Mouse (Mus musculus) common myeloid progenitor, adult 5-6 weeks (primary cell): ENCODE results near the gene Sncb. TPM values are rescaled to one million over a fixed set of nuclear protein-coding genes. Genes with fewer than 3 reads are reported as not detected.

ENCODE experiments used
- ATAC-seq: replicated peaks from 2 replicates; pipeline ENCODE4 v1.8.0; 2016; ENCODE audit warnings: low read depth, mild to moderate bottlenecking, moderate TSS enrichment, inconsistent platforms; ENCODE audit not compliant: poor library complexity, severe bottlenecking
- total RNA-seq: library from RNA; stranded (forward); fragments of 200-1000, 187-1606 nt; gene quantifications from 2 replicates; pipeline ENCODE4 v1.2.3, GENCODE M21; 2017

Sncb gene
- total RNA-seq, 1 experiment from 2014 or later, result not detected

DNA sequence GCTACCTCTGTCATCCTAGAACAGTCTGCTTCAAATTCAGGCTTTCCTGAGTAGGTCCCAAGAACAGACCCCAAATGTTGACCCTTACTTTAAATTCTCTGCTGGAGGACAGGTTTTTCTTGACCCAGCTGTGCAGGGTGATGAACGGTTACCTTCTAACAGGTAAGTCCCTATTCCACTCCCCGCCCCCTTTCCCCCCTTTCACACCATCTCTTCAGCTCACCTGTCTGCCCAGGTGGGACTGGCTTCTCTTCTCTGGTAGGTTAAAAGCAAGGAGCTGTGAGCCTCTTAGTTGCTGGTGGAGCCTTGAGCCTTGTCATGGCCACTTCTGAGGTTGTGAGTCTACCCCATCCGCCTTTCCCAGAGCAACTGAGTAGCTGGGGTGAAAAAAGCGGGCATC, 17.3 kb upstream of the Sncb start, which contains the start of gene Eif4e1b:
TSS of gene Eif4e1b (plus strand) at position 301 of the 400 bp plus-strand sequence.
- no peak for ATAC-seq

- ATAC-seq, result no peak
Measured at GRCm38 (mm10) chr13:54783235-54783634, 16.8 kb upstream of the Sncb start.

DNA sequence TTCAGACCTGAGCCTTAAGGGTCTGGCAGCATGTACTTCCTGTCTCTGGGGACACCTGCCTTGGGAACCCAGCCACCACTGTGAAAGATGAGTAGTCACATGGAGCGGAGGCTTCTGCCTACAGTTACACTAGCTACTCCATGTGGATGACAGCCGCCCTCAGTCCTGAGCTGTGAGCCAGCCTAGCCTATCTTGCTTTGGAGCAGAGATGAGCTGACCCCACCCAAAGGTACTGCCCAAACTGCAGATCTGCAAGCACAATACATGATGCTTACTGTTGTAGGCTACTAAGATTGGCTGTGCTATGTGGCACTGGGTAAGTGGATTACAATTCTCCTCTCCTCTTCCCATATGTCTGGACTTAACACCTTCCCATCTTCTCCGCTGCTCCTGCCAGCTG, 14.7 kb upstream of the Sncb start:
- no peak for ATAC-seq

DNA sequence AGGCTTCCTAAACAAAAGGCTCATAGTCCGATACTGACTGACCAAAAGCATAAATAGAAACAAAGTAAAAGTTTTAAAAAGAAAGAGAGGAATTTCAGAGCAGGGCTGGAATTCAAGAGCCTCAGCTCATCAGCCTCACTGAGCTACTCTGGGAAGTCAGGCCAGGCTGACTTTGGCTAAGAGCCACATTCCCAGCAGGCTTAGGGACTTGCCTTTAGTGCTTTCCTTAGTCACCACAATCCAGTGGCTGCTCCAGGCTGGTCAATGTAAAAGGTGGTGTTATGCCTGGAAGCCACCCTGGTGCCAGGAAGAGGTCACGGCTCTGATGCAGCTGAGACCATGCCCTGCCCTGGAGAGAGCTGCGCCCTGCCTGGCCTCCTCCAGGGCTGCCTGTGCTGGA, 14.2 kb upstream of the Sncb start:
- no peak for ATAC-seq

DNA sequence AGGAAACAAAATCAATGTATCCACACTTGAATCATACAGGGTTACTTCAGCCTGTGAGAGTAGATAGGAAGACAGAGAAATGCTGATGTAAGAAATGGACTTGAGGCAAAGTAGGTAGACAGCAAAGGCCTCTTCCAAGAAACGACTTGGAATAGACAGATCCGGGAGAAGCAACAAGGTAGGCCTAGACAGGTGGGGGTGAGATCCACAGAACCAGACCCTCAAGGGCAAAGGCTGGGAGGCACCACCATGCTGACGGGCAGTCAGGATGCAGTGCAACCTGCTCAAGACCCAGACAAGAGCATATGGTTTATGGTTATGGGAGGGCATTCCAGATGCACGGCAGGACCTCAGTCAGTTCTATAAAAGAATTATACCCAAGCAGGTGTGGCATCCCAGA, 617 bp upstream of the Sncb start:
- no peak for ATAC-seq

DNA sequence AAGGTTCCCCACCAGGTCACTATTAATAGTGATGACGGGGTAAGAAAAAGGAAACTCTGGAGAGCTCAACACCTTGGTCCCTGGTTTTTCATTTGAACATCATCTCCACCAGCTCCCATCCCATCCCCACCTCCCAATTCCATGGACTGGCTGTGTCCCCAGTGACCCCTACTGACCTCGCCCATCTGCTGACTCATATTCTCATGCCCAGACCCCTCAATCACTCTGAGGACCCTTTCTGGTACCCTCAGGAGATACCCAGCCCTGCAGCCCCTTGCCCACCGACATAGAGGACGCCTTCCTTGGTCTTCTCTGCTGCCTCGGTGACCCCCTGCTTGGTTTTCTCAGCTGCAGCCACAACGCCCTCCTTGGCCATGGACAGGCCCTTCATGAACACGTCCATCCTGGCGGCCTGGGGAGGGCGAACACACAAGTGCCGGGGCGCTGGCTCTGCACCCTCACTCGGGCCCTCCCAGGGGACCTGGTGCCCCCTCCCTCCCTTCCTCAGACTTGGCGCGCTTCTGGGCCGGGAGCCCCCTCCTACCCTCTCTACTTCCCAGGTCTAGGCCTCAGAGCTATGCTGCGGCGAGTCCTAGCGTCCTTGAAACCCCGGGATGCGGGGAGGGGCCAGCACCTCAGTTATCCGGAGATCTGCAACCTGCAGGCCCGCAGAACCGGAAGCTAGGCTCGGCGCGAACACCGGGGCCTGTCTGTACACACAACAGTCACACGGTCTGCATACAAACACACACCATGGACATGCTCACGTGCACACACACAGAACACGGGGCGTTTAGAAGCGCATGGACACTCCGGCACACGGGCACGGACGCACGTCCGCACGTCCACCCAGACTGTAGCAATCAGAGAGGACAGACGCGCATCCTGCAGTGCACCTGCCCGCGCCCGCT, 859 bp downstream of the Sncb start:
- no peak for ATAC-seq

GRCm38 (mm10) chr13:54760906-54761305, 5.5 kb downstream of the Sncb start:
- no peak for ATAC-seq

DNA sequence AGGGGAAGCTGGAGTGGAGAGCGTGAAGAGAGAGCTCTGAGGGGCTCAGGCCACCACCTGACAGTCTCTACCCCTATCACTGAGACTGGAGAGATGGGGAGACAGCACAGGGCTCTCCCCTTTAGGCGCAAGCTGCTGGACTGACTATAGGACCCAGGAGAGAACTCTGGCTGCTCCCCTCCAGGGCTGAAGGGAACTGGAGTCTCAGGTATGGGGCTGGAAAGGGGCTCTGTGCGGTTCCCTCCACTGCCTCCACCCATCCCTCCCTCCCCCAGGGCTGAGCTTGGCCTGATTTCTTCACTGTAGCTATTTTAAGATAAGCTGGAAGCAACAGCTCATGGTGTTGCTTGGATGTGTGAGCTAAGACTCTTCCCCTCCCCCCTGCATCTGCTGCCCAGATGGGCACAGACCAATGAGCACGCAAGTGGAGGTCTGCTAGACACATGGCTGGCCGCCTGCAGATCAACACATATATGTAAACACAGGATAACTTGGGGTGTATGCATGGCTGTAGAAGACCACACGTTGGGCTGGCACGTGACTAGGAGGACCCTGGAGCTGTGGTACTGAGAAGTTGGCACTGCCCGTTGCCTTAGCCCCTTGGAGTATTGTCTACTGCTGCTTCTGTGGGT, 6.1 kb downstream of the Sncb start:
- no peak for ATAC-seq

DNA sequence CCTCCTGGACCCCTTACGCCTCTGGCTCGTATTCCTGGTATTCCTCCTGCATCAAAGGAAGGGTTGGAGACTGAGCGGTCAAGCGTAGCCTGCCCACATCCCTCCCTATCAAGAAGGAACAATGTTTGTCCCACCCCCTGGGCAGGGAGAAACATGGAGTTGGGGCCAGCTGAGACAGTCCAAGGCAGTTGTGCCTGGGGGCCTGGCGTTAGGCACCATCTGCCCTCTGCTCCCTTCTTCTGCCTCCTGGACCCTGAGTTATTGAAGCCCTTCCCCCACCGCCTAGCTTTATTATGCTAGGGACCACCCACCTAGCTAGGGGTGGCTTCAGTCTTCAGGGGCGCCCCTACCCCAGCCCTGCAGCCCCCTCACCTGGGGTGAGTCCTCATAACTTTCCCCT, 6.9 kb downstream of the Sncb start:
- ATAC-seq, result no peak

DNA sequence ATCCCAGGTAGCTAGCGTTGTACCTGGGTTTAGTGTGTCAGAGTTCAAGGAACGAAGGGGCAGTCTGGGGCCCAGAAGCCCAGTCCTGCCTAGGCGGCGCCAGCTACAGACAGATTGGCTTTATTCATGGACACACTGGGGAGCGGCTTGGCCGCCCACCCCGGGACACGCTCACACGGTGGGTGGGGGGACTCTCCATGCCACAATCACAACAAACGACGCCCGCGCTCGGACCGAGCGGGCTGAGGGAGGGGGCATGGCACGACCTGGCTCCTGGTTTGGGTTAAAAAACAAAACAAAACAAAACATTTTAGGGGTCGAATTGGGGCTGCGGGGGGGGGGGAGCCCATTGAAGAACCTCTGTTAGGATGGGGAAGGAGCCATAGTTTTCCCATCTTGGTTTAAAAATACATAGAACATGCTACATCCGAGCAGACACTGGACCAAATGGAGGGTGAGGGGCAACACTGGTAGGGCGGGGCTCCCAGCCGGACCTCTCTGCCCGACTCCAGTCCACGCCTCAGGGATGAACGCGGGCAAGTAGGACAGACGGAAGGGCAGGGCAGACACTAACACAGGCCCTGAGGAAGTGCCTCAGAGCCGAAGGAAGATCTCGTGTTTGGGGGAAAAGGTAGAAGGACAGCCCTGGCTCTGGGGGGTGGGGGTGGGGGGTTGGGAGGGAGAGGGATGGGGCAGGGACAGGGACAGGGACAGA, 7.5 kb downstream of the Sncb start:
- no peak for ATAC-seq

DNA sequence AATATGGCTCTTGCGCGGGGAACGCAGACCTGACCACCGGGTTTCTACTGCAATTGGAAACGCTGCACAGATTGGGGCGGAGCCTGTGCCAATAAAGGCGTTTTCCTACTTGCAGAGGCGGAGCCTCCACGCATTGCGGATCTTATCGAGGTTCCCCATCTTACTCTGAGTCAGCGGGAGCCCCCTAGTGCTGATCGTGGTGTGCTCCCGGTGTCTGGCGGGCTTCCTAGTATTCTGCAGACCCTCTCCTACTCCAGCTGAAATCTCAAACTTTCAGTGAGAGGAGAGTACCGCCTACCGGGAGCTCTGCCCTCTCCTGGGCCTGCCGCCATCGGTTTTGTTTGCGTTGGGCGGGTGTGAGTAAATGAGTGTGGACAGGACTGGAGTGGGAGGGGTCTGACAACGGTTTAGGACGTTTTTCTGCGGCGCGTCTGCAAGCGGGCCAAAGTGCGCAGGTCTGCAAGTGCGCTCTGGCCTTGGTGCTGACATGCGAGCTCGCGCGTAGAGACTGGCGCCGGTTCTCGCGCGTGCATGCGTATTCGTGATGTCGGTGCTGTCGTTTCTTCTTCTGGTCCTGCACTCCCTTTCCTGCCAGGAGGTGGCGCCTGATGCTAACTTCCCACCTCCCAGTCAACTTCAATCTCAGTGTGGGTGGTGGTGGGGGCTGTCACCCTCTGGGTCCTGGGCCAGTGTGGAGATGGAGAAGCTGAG, 8.2 kb downstream of the Sncb start:
- ATAC-seq, result peak; percentile 98

DNA sequence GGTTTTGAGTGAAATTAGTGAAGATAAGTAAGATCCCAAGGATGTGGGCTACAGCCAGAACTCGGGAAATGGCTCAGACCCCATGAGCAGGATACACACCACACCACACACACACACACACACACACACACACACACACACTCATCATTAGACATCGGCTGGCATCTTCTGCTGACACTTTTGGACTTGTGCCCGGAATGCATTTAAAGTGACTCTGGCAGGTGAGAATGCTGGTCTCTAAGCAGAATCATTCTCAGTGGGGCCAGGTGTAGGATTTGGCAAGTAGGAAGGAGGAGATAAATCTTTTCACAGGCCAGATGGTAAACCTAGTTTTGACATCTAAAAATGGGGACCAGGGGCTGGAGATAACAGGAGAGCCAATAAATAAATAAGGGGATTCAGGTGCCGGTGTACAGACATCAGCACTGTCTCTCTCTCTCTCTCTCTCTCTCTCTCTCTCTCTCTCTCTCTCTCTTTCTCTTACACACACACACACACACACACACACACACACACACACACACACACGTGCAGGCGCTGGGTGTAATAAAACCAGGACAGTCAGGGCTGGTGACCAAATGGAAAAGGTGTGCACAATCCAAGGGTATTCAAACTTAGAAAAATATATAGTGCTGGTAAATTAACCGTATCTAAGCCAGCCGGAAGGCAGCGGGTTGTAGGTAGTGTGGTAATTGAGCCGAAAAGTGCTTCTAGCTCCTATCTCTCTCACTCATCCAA, 9.1 kb downstream of the Sncb start:
- no peak for ATAC-seq

DNA sequence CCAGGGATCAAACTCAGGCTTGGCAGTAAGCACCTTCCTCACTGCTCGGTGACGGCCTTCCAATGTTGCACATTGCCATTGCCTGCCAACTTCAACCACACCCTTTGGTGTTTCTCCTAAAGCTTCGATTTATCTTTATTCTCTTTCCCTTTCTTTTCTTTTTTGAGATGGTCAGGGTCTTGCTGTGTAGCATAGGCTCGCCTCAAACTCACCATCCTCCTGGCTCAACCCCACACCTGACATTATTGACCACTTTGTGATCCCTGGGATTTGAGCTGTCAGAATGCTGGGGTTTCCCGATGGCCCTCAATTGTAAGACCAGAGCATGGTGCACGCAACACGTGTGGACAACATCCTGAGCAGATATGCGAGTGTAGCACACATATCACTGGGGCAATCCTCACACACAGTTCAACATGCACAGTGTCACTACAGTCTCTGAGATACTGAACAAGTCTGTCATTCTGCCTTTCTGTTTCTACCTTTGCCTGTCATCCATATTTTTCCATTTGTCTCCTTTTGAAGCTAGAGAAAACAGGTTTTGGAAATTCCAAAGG, 10.2 kb downstream of the Sncb start:
- ATAC-seq, result no peak

- no peak for ATAC-seq
Measured at GRCm38 (mm10) chr13:54755201-54755830, 11.1 kb downstream of the Sncb start.

DNA sequence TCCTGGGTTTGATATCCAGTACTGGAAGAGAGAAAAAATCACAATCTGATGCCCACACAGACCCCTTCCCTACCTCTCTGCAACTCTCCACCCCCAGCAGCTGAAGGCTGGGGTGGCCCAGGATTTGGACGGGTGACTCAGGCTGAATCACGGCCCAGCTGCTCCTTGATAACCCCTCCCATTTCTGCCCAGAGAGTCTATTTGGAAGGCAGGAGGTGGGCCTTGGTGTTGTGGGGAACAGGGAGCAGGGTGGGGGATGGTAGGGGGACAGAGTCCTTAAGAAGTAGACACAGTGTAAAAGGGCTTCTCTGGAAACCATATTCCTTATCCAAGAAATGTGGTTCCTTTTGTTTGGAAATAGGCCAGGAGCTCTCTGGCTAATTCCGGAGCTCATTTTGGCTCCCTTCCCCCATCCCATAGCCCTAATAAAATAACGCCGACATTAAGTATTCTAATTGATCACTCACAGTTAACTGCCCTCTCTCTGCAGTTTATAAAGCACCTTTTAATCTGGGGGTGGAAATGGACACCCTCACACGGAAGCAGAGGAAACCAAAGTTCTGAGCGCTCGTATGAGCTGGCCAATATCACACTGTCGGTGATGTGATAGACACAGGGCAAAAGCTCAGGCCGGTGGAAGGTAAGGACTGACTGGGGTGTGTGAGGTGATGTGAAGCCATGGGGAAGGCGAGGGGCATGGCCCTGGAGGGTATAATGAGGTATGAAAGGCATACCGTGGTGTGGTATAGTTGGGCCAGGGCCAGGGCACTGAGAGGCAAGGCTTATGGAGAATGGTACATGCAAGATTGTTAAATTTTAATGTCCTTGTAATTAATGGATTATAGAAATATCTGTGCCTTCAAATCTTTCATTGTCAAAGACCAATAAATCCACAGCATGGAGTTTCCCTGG, 12.0 kb downstream of the Sncb start:
- no peak for ATAC-seq

- ATAC-seq, result no peak
Measured at GRCm38 (mm10) chr13:54753733-54754132, 12.7 kb downstream of the Sncb start.

- ATAC-seq, result no peak
Measured at GRCm38 (mm10) chr13:54752656-54753055, 13.7 kb downstream of the Sncb start.

DNA sequence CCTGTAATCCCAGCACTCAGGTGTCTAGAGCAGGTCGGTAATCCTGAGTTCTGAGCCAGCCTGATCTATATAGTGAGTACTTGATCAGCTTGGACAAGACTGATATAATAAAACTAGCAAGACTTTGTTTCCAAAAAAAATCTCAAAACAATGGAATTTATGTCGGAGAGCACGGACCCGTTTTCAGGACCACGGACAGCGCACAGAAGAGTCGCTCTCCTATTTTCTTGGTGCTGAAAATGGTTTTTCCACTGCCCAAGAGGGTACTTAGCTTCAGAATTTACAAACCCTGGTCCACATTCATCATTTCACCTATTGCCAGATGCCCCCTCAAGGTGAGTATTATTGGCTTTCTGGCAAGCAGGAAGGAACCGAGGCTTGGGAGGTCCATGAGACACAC, 15.7 kb downstream of the Sncb start:
- ATAC-seq, result no peak
